ENCODE assay signal across 7 mouse cellular contexts in the genomic region with DNA sequence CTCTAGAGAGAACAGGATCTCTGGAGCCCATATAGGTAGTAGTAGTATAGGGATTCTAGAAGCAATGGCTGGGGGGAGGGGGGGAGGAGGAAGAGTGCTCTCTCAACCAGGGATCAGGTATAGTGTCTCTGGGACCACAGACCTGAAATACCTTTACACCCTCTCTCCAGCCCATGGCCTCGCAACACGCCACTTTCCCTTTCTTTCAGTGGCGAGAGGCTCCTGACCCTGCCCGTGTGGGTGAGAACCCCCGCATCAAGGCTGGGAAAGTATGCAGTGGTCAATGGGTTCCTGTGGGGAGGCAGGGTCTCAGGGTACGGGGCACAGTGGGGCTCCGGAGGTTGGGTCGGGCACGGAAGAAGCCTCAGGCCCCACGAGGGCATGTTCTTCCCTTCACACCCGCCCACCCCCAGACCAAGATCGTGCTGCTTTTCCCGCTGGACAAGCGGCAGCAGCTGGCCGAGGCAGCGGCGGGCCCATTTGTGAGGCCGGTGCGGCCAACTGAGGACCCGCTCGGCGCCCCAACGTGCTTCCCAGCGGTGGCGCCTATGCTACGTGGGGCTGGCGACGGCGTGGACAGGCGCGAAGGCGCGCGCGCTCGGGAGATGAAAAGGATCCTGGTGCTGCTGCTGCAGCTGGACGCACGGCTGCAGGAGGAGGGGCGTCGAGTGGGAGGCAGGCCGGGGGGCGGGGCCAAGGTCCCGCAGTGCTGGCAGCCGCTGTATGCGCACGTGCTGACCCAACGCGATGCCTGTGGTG. TPM values are rescaled to one million over a fixed set of nuclear protein-coding genes. Genes with fewer than 3 reads are reported as not detected.
DNase-seq lines count a peak whose midpoint lies in the region; ATAC-seq and TF ChIP-seq lines count a peak whose summit lies in the region.

No protein-coding gene starts in this region.

- TF ChIP-seq POLR2A in limb, embryonic 14.5 days (IDR thresholded peaks at IDR 0.05; ENCODE audit: borderline replicate concordance, extremely low read depth, insufficient read depth, insufficient read length) = no peak

- peak overlapping the region; percentile 85 for H3K4me2 ChIP-seq in hindbrain, embryonic 13.5 days
- peak overlapping the region; percentile 94 for H3K4me2 ChIP-seq in limb, embryonic 14.5 days (replicated peaks; ENCODE audit: low read depth, low read length, severe bottlenecking)
- H3K4me2 ChIP-seq in midbrain, embryonic 15.5 days = peak overlapping the region; percentile 88

- peaks cover 26% of the 10 kb centered on the region for H3K27me3 ChIP-seq in hindbrain, embryonic 13.5 days
- peaks cover 15% of the 10 kb centered on the region for H3K27me3 ChIP-seq in limb, embryonic 14.5 days (ENCODE audit: control insufficient read depth, insufficient read depth, low read length)
- H3K27me3 ChIP-seq in midbrain, embryonic 15.5 days (replicated peaks) = peaks cover 14% of the 10 kb centered on the region; the same call in 1 of the 2 replicates
- H3K27me3 ChIP-seq in splenic B cell, adult 2 months (ENCODE audit: control insufficient read depth, insufficient read depth, low read length, poor library complexity, severe bottlenecking) = no peaks in the 10 kb centered on the region

- no peaks in the 10 kb centered on the region for H3K9me3 ChIP-seq in hindbrain, embryonic 13.5 days
- H3K9me3 ChIP-seq in limb, embryonic 14.5 days (ENCODE audit: control insufficient read depth, low read length) = no peaks in the 10 kb centered on the region
- no peaks in the 10 kb centered on the region for H3K9me3 ChIP-seq in midbrain, embryonic 15.5 days

- peak; percentile 70 for DNase-seq in NIH3T3 (ENCODE audit: low read depth)
- peak; percentile 66 for DNase-seq in brain, adult 2 months (ENCODE audit: low read depth, low spot score)
- peak; percentile 51 to 61 for DNase-seq in frontal cortex, postnatal 14 days (ENCODE audit: low spot score in 2 of 2)
- peak; percentile 75 for DNase-seq in limb, embryonic 14.5 days (ENCODE audit: low spot score)
- DNase-seq in splenic B cell, adult 2 months (ENCODE audit: low read depth, low spot score) = peak; percentile 65

- peak overlapping the region; percentile 76 for H3K9ac ChIP-seq in hindbrain, embryonic 13.5 days
- H3K9ac ChIP-seq in limb, embryonic 14.5 days (ENCODE audit: low read depth, low read length, severe bottlenecking) = peak overlapping the region; percentile 52
- peak overlapping the region; percentile 64 for H3K9ac ChIP-seq in midbrain, embryonic 15.5 days

- peaks cover 35% of the 10 kb centered on the region for H3K4me1 ChIP-seq in hindbrain, embryonic 13.5 days (replicated peaks)
- peaks cover 19% of the 10 kb centered on the region for H3K4me1 ChIP-seq in limb, embryonic 14.5 days (ENCODE audit: control insufficient read depth, insufficient read depth, low read length)
- peaks cover 26% of the 10 kb centered on the region for H3K4me1 ChIP-seq in midbrain, embryonic 15.5 days

- H3K27ac ChIP-seq in hindbrain, embryonic 13.5 days = no peak overlapping the region
- no peak overlapping the region for H3K27ac ChIP-seq in limb, embryonic 14.5 days (replicated peaks; ENCODE audit: low read depth, low read length)
- no peak overlapping the region for H3K27ac ChIP-seq in midbrain, embryonic 15.5 days

- peak; percentile 66 for ATAC-seq in hindbrain, embryonic 13.5 days (ENCODE audit: low FRiP score)
- ATAC-seq in limb, embryonic 14.5 days (ENCODE audit: low FRiP score, low read depth) = peak; percentile 76
- peak; percentile 82 for ATAC-seq in midbrain, embryonic 15.5 days (replicated peaks)

- no peaks in the 10 kb centered on the region; the same call in 1 of the 2 replicates for H3K36me3 ChIP-seq in hindbrain, embryonic 13.5 days
- no peaks in the 10 kb centered on the region for H3K36me3 ChIP-seq in limb, embryonic 14.5 days (ENCODE audit: control insufficient read depth, insufficient read depth, low read length)
- H3K36me3 ChIP-seq in midbrain, embryonic 15.5 days (replicated peaks) = no peaks in the 10 kb centered on the region
- no peaks in the 10 kb centered on the region for H3K36me3 ChIP-seq in splenic B cell, adult 2 months (ENCODE audit: control insufficient read depth, insufficient read depth, low read length, poor library complexity, severe bottlenecking)

- WGBS in hindbrain, embryonic 13.5 days = 1% methylated on average over 40 of the region's 48 CpGs
- WGBS in limb, embryonic 14.5 days = 2% methylated on average over 42 of the region's 48 CpGs
- 3% methylated on average over 47 of the region's 48 CpGs for WGBS in midbrain, embryonic 15.5 days

- peak overlapping the region; percentile 48 for H3K4me3 ChIP-seq in hindbrain, embryonic 13.5 days
- H3K4me3 ChIP-seq in limb, embryonic 14.5 days (replicated peaks; ENCODE audit: low read length) = peak overlapping the region; percentile 44
- H3K4me3 ChIP-seq in midbrain, embryonic 15.5 days = peak overlapping the region; percentile 50

RNA-seq across cellular contexts. Expression of gene Actl10, which starts 2.3 kb away (rescaled TPM):
- polyA plus RNA-seq in hindbrain, embryonic 13.5 days (2015; fragmentation: Nextera tagmentation; extraction: Ambion mirVana) = 0.43 and 0.55 TPM in 2 replicates
- polyA plus RNA-seq in limb, embryonic 14.5 days (2012; rRNA removed) = 0.09 TPM in 1 of 2 replicates, not detected in the other
- 0.21 and 0.30 TPM in 2 replicates for polyA plus RNA-seq in limb, embryonic 14.5 days (2014; fragmentation: Nextera tagmentation; extraction: Ambion mirVana)
- polyA plus RNA-seq in midbrain, embryonic 15.5 days (2015; fragmentation: Nextera tagmentation; extraction: Ambion mirVana) = 0.36 and 0.60 TPM in 2 replicates

RNA-seq across cellular contexts. Expression of gene 1700003F12Rik, which starts 2.4 kb away (rescaled TPM):
- polyA plus RNA-seq in hindbrain, embryonic 13.5 days (2015; fragmentation: Nextera tagmentation; extraction: Ambion mirVana) = 1.5 and 1.7 TPM in 2 replicates
- 0.48 and 0.59 TPM in 2 replicates for polyA plus RNA-seq in limb, embryonic 14.5 days (2012; rRNA removed)
- polyA plus RNA-seq in limb, embryonic 14.5 days (2014; fragmentation: Nextera tagmentation; extraction: Ambion mirVana) = 0.91 and 1.4 TPM in 2 replicates
- 1.8 and 2.1 TPM in 2 replicates for polyA plus RNA-seq in midbrain, embryonic 15.5 days (2015; fragmentation: Nextera tagmentation; extraction: Ambion mirVana)

RNA-seq across cellular contexts. Expression of gene Necab3, which starts 9.4 kb away (rescaled TPM):
- polyA plus RNA-seq in hindbrain, embryonic 13.5 days (2015; fragmentation: Nextera tagmentation; extraction: Ambion mirVana) = 14.8 and 15.6 TPM in 2 replicates
- 6.7 and 8.0 TPM in 2 replicates for polyA plus RNA-seq in limb, embryonic 14.5 days (2012; rRNA removed)
- polyA plus RNA-seq in limb, embryonic 14.5 days (2014; fragmentation: Nextera tagmentation; extraction: Ambion mirVana) = 3.8 and 3.9 TPM in 2 replicates
- polyA plus RNA-seq in midbrain, embryonic 15.5 days (2015; fragmentation: Nextera tagmentation; extraction: Ambion mirVana) = 15.4 and 18.0 TPM in 2 replicates

RNA-seq across cellular contexts. Expression of gene E2f1, which starts 20.4 kb away (rescaled TPM):
- polyA plus RNA-seq in hindbrain, embryonic 13.5 days (2015; fragmentation: Nextera tagmentation; extraction: Ambion mirVana) = 8.9 and 9.1 TPM in 2 replicates
- polyA plus RNA-seq in limb, embryonic 14.5 days (2012; rRNA removed) = 38.3 and 41.8 TPM in 2 replicates
- 9.3 and 9.4 TPM in 2 replicates for polyA plus RNA-seq in limb, embryonic 14.5 days (2014; fragmentation: Nextera tagmentation; extraction: Ambion mirVana)
- 5.4 and 7.1 TPM in 2 replicates for polyA plus RNA-seq in midbrain, embryonic 15.5 days (2015; fragmentation: Nextera tagmentation; extraction: Ambion mirVana)

RNA-seq across cellular contexts. Expression of gene Pxmp4, which starts 54.2 kb away (rescaled TPM):
- polyA plus RNA-seq in hindbrain, embryonic 13.5 days (2015; fragmentation: Nextera tagmentation; extraction: Ambion mirVana) = 14.2 and 16.8 TPM in 2 replicates
- 20.6 and 21.2 TPM in 2 replicates for polyA plus RNA-seq in limb, embryonic 14.5 days (2012; rRNA removed)
- 27.0 and 27.6 TPM in 2 replicates for polyA plus RNA-seq in limb, embryonic 14.5 days (2014; fragmentation: Nextera tagmentation; extraction: Ambion mirVana)
- polyA plus RNA-seq in midbrain, embryonic 15.5 days (2015; fragmentation: Nextera tagmentation; extraction: Ambion mirVana) = 15.7 and 15.9 TPM in 2 replicates
